Mouse (Mus musculus) central nervous system, embryonic 11.5 days (tissue): Measurements from ENCODE around the gene Ccdc174. TPM values are rescaled to one million over a fixed set of nuclear protein-coding genes. Genes with fewer than 3 reads are reported as not detected.

Source experiments
- polyA plus RNA-seq: library from polyadenylated mRNA; depleted of rRNA; stranded (reverse); fragments of >200 nt; gene quantifications from 2 replicates; pipeline ENCODE4 v1.2.3, GENCODE M21; 2012; rRNA removed

Gene Ccdc174
- polyA plus RNA-seq: 25.9 and 35.8 TPM in 2 replicates

GRCm38 (mm10) chr6:91877885-91878651, at the start of gene Ccdc174:
Ccdc174 (plus strand) TSS chr6:91878053.

GRCm38 (mm10) chr6:91902509-91902908, 24.7 kb downstream of the Ccdc174 start, which contains the start of gene 4930590J08Rik:
4930590J08Rik (plus strand) TSS chr6:91902809.

Other genes starting within 250 kb of the Ccdc174 start
- 36.2 and 51.8 TPM in 2 replicates for gene Slc6a6, start 194.0 kb upstream of the Ccdc174 start, polyA plus RNA-seq
- gene Grip2, start 50.8 kb upstream of the Ccdc174 start, polyA plus RNA-seq: 1.8 and 3.0 TPM in 2 replicates
- 1.7 and 2.2 TPM in 2 replicates for gene 4930590J08Rik, start 24.8 kb downstream of the Ccdc174 start, polyA plus RNA-seq
- 5.7 and 8.0 TPM in 2 replicates for gene Fgd5, start 100.8 kb downstream of the Ccdc174 start, polyA plus RNA-seq
- 19.7 and 30.5 TPM in 2 replicates for gene Nr2c2, start 213.3 kb downstream of the Ccdc174 start, polyA plus RNA-seq